Mouse (Mus musculus) cerebellum, adult 18-20 months (tissue): Measurements from ENCODE around the gene Gm20812.
"Not testable (repeated sequence)": the region's sequence is repeated elsewhere in the genome, so short reads cannot be mapped to it uniquely, and the experiment has no call there.

Source experiments
- DNase-seq, 2 experiments: peaks; one replicate each; pipeline ENCODE4 v3.0.0; 2021

Gm20812 gene

DNA sequence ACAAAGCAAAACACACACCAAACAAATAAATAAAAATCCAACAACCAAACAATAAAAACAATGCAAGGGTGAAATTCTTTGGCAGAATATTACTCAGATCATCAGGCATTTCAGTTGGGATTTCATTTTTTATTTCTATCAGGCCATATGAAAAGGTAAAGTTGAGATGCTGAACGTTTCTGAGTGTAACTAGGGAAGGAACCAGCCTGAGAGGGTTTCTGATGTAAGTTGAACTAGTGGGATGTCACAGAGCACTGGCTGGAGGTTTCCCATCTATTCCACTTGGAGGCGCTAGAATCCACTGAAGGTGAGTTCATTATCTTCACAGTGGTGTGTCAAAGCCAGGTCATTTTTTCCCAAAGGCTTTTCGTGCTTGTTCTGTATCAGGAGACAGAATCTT lies at the start of gene Gm20812:
Gene Gm20812, plus strand, starts transcription at position 301 of the 400 bp plus-strand sequence.
- DNase-seq = not testable (repeated sequence)
